Mouse (Mus musculus) kidney, adult 11 months (tissue): Measurements from ENCODE around the gene Tpte.
A peak's percentile ranks its signal among the peaks of the same experiment; 100 is the strongest.
"Not testable (repeated sequence)": the region's sequence is repeated elsewhere in the genome, so short reads cannot be mapped to it uniquely, and the experiment has no call there.

Experiments used
- DNase-seq: peaks from one replicate; pipeline ENCODE4 v3.0.0; 2022

The Tpte gene

DNA sequence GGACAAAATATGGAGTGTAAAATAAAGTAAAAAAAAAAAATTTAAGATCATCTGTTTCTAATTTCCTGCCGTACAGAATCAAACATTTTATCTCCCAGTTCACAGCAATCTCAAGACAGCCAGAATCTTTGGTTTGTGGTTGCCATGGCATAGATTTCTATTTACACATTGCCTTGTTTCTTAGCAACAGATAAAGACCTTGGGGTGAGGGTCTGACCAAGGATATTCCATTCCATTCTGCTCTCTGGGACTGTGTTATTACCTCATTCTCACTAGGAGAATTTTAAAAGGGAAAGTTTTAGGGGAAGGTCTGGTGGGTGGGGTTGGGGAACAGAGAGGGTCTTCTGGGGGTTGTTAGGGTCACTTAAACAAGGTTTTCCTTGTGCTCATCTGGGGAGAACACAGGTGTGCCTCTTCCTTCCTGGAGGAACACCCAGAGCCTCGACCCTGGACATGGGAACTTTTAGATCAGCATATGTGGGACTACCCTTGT, at the start of gene Tpte:
TSS of gene Tpte (plus strand) at position 443 of the 493 bp plus-strand sequence.
- no peak for DNase-seq

- no peak for DNase-seq
Observed at GRCm38 (mm10) chr8:22242986-22243385, 40.3 kb upstream of the Tpte start.

- no peak for DNase-seq
Observed at GRCm38 (mm10) chr8:22245663-22246062, 37.6 kb upstream of the Tpte start.

GRCm38 (mm10) chr8:22247956-22248355, 35.3 kb upstream of the Tpte start:
- DNase-seq = no peak

GRCm38 (mm10) chr8:22249080-22249479, 34.2 kb upstream of the Tpte start:
- no peak for DNase-seq

DNA sequence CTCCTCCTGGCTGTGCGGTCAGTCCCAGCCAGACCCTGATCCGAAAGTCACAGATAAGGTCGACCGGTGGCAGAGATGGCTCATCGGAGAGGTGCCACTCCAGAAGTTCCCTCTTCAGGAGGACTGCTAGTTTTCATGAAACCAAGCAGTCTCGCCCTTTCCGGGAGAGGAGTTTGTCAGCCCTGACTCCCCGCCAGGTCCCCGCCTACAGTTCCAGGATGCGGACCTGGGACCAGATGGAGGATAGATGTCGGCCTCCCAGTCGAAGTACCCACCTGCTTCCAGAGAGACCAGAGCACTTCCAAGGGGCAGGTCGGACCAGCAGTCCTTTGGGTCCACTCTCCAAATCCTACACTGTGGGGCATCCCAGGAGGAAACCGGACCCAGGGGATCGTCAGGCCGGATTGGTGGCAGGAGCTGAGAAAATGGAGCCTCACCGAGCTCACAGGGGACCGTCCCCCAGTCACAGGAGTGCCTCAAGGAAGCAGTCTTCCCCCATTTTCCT, 24.2 kb upstream of the Tpte start:
- no peak for DNase-seq

DNA sequence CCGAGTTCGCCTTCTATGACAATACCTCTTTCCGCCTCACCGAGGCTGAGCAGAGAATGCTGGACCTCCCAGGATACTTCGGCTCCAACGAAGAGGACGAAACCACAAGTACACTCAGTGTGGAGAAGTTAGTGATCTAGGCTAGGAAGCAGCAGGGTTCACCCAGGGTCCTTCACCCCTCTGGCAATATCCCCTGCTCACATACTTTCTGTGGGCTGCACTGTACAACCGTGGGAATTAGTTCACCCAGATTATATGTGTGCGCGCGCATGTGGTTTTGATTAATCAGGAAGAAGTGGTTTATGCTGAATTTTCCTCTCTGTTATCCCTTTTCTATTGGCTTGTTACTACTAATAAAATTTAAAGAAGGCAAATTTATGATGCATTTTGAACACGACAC, 23.7 kb upstream of the Tpte start:
- DNase-seq = no peak

DNA sequence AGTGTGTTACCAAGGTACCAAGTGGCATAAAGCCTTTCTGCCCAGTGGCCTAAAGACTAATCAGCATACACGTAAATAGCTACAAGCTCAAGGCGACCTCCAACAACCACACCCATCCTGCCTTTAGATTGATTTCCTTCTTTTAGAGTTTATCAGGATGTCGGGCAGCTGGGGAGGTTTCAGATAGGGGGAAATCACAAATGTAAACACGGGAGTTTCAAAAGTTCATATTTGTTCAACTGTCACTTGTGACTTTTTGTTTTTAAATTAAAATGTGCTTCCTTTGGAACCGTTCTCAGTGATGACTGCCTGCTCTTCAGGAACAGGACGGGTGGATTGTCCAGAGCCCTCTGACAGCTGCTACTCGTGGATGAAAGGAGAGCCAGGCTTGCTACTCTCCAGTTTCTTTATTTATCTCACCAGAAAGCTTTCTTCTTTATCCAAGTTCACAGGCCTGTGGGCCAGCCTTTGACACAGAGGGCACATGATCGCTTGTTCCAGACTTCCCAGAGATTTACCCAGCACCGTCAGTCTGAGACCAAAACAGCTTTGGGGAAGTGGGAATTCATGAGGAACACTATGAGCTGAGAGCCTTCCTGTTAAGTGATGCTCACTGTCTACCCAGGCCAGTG, 23.0 kb upstream of the Tpte start:
- DNase-seq = no peak

GRCm38 (mm10) chr8:22262267-22262666, 21.0 kb upstream of the Tpte start:
- DNase-seq = no peak

GRCm38 (mm10) chr8:22264292-22264691, 18.9 kb upstream of the Tpte start:
- DNase-seq = no peak

GRCm38 (mm10) chr8:22264787-22265186, 18.5 kb upstream of the Tpte start:
- DNase-seq = peak; percentile 17

DNA sequence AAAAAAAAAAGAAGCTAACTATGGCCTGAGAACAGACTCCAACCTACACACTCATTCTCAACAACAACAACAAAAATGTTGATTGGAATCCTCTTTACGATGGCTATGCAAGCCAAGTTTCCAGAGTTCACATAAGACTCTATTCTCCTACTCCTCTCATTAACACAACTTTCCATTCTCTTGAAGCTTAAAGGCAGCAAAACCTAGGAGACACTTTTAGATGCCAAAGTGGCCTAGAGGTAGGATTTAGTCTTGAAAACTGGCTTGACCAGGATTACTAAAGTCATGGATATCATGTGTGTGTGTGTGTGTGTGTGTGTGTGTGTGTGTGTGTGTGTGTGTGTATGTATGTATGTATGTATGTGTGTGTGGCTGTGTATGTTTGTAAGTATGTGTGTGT, 18.0 kb upstream of the Tpte start:
- DNase-seq = no peak

DNA sequence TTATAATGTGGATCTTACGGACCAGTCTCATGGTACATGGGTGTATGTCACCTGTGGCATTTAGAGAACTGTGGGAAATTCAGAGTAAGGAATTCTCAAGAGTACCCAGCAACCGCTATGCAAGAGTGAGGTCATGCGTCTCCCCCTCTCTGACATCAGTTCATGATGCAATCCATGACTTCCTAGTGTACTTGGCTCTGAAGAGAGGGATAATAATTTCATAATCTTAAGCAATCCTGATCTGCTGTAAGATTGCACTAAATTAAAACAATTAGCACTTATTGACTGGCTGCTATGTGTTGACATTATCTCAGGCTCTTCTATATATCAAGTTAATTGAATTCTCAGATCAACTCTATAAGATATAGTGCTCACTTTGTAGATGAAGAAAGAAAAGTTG, 16.4 kb upstream of the Tpte start:
- DNase-seq = no peak

DNA sequence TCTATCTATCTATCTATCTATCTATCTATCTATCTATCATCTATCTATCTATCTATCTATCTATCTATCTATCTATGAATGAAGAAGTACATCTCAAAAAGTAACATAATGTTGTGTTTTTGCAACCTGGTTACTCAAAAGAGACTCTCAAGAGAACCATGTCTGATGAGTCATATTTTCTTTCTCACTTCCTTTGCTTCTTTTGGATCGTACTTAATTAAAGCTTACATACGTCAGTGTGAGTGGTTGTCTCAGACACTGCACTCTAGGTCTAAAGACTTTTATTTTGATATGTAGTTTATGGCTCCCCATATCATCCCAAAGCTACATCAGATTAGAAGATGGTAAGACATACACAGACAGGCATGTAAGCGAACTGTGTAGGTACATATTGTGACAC, 10.1 kb upstream of the Tpte start:
- no peak for DNase-seq

DNA sequence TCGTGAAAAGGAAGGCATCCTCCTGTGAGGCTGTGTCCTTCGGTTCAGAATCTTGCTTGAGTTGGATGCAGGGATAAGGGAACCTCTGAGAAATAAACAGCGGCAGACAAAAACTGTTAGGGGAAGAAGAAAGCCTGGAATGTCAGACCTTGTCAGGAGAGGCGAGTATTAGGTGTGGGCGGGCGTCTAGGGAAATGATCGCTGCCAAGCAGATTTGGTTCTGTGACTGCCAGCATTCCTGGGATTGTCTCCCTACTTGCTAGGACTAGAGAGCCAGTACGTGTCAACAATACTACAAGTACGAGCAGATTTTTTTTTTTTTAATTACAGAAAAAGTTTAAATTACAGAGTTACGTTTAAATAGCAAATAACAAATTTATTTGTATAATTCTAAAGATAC, 8.6 kb upstream of the Tpte start:
- DNase-seq = no peak

DNA sequence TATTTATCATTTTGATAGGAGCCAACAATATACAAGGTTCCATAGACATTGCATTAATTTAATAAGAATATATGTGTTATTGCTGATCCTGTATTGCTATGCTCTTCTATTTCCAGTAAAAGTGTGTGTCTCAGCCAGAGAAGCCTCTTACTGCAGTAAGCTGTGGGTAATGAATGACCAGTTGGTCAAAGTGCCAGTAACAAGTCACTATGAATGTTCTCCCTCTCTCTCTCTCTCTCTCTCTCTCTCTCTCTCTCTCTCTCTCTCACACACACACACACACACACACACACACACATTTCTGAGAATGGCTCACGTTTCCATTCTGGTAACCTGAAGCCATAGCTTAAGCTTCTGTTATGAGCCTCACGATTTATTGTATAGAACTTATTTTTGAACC, 19.1 kb downstream of the Tpte start:
- peak; percentile 24 for DNase-seq

DNA sequence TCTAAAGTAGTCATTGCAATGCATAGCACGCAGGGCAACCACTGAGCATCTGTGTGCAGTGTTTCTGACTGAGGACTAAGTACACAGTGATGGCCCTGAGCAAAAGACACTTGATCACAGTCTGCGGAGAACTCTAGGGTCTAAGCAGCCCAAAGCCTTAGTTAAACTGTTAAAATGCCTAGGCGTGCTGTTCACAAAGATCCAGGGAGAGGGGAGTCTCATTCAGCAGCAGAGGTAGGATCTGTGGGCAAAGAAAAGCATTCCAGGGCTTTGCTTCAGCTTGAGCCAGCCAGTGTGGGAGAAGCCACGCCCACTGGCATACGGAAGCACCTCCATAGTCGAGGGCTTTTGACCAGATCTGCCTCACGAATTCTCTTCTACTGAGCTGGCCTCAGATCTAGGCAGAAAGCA, 19.7 kb downstream of the Tpte start:
- DNase-seq = peak; percentile 51

GRCm38 (mm10) chr8:22304045-22304444, 20.8 kb downstream of the Tpte start:
- not testable (repeated sequence) for DNase-seq

DNA sequence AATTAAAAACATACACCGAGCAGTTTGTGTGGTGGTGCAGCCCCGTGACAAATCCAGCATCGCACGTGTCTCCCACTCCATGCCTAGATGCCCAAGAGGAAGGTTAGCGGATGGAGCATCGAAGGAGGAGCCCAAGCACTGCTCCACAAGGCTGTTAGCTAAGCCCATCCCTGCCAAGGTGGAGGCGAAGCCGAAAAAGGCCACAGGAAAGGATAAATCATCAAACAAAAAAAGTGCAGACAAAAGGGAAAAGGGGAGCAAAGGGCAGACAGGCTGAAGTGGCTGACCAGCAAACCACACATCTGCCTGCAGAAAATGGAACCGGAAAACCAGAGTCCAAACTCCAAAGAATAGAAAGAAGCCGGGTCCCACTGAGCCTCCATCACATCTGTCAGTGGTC, 23.8 kb downstream of the Tpte start:
- peak; percentile 78 for DNase-seq

DNA sequence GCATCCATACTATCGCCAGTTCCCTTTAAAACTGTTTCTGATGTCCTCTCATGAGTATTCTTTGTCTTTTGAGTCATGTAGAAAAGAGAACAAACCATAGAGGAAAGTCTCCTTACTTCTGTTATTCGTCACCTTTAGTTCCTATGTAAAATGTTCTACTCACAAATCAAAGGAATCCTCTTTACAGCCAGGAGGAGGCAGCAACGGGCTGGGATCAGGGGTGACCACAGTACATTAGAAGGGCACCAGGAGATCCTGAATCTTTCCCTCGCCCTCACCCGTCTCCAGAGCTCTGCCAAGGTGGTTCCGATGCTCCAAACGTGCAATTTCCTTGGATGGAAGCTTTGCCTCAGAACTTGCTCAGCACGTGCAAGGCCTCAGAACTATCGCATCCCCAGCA, 28.2 kb downstream of the Tpte start:
- peak; percentile 8 for DNase-seq

GRCm38 (mm10) chr8:22335426-22335825, 52.2 kb downstream of the Tpte start:
- no peak for DNase-seq

DNA sequence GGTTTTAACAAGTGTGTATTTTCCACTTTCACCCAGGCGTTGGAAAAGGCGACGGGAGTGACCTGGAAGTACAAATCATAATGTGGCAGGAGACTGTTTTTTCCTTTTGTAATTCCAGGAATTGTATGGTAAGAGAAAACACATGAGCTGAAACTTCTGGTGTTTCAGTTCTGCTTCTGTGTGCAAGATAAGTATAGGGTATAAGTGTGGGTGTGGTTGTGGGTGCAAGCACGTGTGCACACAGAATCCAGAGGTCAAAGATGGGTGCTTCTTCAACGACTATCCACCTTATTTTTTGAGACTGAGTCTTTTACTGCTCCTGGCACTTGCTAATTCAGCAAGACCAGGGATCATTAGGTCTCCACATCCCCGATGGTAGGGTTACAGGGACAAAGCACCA, 76.1 kb downstream of the Tpte start:
- DNase-seq = no peak

GRCm38 (mm10) chr8:22359882-22360281, 76.6 kb downstream of the Tpte start:
- no peak for DNase-seq

- no peak for DNase-seq
Observed at GRCm38 (mm10) chr8:22376311-22376710, 93.1 kb downstream of the Tpte start.

DNA sequence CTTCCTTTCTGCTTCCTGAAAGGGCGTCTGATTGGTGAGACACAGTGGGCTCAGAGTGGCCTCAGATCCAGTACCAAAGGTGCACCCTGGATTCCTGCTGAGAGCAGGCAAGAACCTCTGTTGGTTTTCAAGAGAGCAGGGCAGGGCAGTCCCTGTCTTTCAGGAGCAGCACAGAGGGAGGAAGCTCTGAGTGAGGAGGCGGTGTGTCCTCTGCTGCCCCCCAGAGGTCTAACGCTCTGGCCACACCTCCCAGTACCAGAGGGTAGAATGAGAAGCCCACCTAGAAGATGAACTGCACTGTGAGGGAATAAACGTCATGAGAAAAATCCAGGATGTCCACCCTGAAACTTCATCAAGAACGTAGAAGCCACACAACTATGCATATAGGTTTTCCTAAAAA, 93.7 kb downstream of the Tpte start:
- DNase-seq = peak; percentile 35
